Mouse (Mus musculus): Measurements from ENCODE around the gene Mettl22. TPM values are rescaled to one million over a fixed set of nuclear protein-coding genes. Genes with fewer than 3 reads are reported as not detected.

The Mettl22 gene
- total and polyA plus RNA-seq, 3 experiments, result 11.7 to 19.0 TPM; not detected in 1

DNA sequence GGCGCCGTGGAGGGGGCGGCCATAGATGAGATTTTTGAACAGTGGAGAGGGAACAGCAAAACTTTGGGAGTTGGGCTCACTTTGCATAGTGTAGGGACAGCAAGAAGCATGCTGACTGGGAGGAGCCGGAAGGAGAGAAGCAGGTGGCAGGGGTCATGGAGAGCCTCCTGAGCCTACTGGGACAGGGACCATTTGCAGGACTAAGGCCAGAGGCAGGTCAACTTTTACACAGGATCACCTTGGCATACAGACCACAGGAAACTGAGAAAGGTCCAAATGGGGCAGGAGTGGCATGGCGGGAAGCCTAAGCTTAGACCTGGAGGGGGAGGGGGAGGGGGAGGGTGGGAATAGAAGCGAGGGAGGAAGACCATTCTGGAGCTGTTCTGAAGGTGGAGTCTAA, 62.9 kb downstream of the Mettl22 start:
- H3K4me1 ChIP-seq (ENCODE audit: control insufficient read depth in 1 of 2, insufficient read depth in 2 of 2, low read length in 2 of 2), result peaks cover 9 to 19% of the 10 kb centered on the region in 2 experiments
- H3K79me2 ChIP-seq (ENCODE audit: control insufficient read depth, insufficient read depth, low read length, poor library complexity), result no peaks in the 10 kb centered on the region
- H3K9me3 ChIP-seq (replicated peaks; ENCODE audit: insufficient read depth, low read length), result no peaks in the 10 kb centered on the region
- H3K4me3 ChIP-seq (ENCODE audit: control insufficient read depth in 1 of 2, insufficient read depth in 1 of 2, low read depth in 2 of 2, low read length in 2 of 2), result no peak overlapping the region
- no peaks in the 10 kb centered on the region for H3K27me3 ChIP-seq (ENCODE audit: control insufficient read depth in 1 of 2, insufficient read depth in 2 of 2, low read length in 2 of 2)
- TF ChIP-seq MAZ (IDR thresholded peaks at IDR 0.05; ENCODE audit: low read depth, low read length) (no peak), CTCF (IDR thresholded peaks at IDR 0.05 in 2 of 3, conservative IDR thresholded peaks at IDR 0.05 in 1 of 3; ENCODE audit: control insufficient read depth in 1 of 3, insufficient read depth in 1 of 3, low read depth in 2 of 3, low read length in 3 of 3, poor library complexity in 1 of 3, severe bottlenecking in 1 of 3) (no peak), SIN3A (IDR thresholded peaks at IDR 0.05; ENCODE audit: low read length) (no peak), RAD21 (IDR thresholded peaks at IDR 0.05; ENCODE audit: low read depth, low read length) (no peak), POLR2AphosphoS2 (IDR thresholded peaks at IDR 0.05; ENCODE audit: low read length) (no peak), MYC (IDR thresholded peaks at IDR 0.05; ENCODE audit: low read depth, low read length) (no peak), E2F4 (IDR thresholded peaks at IDR 0.05; ENCODE audit: borderline replicate concordance, low read depth, low read length) (no peak), POLR2AphosphoS5 (IDR thresholded peaks at IDR 0.05; ENCODE audit: borderline replicate concordance, low read depth, low read length) (no peak), ZNF384 (IDR thresholded peaks at IDR 0.05; ENCODE audit: low read depth, low read length) (no peak), SMC3 (IDR thresholded peaks at IDR 0.05; ENCODE audit: low read depth, low read length) (no peak), MAFK (IDR thresholded peaks at IDR 0.05; ENCODE audit: borderline replicate concordance, low read depth, low read length) (no peak), TCF12 (IDR thresholded peaks at IDR 0.05; ENCODE audit: low read depth, low read length) (no peak), ELF1 (IDR thresholded peaks at IDR 0.05; ENCODE audit: low read depth, low read length) (no peak)
- no peak overlapping the region for H3K27ac ChIP-seq (ENCODE audit: control insufficient read depth, low read depth, low read length)
- DNase-seq (ENCODE audit: low read depth, low spot score), result no peak
- H3K36me3 ChIP-seq (ENCODE audit: control insufficient read depth in 1 of 2, insufficient read depth in 2 of 2, low read length in 2 of 2), result peaks cover 0 to 13% of the 10 kb centered on the region in 2 experiments; a peak in 2 of 4 replicates
- H3K9ac ChIP-seq (ENCODE audit: control insufficient read depth, low read depth, low read length, poor library complexity, severe bottlenecking), result no peak overlapping the region

- H3K27ac ChIP-seq (ENCODE audit: control insufficient read depth, low read depth, low read length), result no peak overlapping the region
- no peak overlapping the region for H3K9ac ChIP-seq (ENCODE audit: control insufficient read depth, low read depth, low read length, poor library complexity, severe bottlenecking)
- no peak overlapping the region for H3K4me3 ChIP-seq (ENCODE audit: control insufficient read depth in 1 of 2, insufficient read depth in 1 of 2, low read depth in 2 of 2, low read length in 2 of 2)
- no peaks in the 10 kb centered on the region for H3K79me2 ChIP-seq (ENCODE audit: control insufficient read depth, insufficient read depth, low read length, poor library complexity)
- H3K36me3 ChIP-seq (ENCODE audit: control insufficient read depth in 1 of 2, insufficient read depth in 2 of 2, low read length in 2 of 2), result peaks cover 0 to 7% of the 10 kb centered on the region in 2 experiments; a peak in 2 of 4 replicates
- H3K4me1 ChIP-seq (ENCODE audit: control insufficient read depth in 1 of 2, insufficient read depth in 2 of 2, low read length in 2 of 2), result peaks cover 5 to 14% of the 10 kb centered on the region in 2 experiments
- H3K27me3 ChIP-seq (ENCODE audit: control insufficient read depth in 1 of 2, insufficient read depth in 2 of 2, low read length in 2 of 2), result no peaks in the 10 kb centered on the region
- no peak for DNase-seq (ENCODE audit: low read depth, low spot score)
- no peaks in the 10 kb centered on the region for H3K9me3 ChIP-seq (replicated peaks; ENCODE audit: insufficient read depth, low read length)
- TF ChIP-seq ZMIZ1 (IDR thresholded peaks at IDR 0.05; ENCODE audit: low read depth, low read length), result no peak
- no peak for TF ChIP-seq NRF1 (IDR thresholded peaks at IDR 0.05; ENCODE audit: insufficient read depth, low read depth, low read length, poor library complexity, severe bottlenecking)
- TF ChIP-seq SIN3A (IDR thresholded peaks at IDR 0.05; ENCODE audit: low read length), result no peak
- TF ChIP-seq ELF1 (IDR thresholded peaks at IDR 0.05; ENCODE audit: low read depth, low read length), result no peak
- TF ChIP-seq POLR2A (IDR thresholded peaks at IDR 0.05; ENCODE audit: control insufficient read depth in 1 of 2, insufficient read depth in 1 of 2, low read depth in 1 of 2, low read length in 2 of 2, poor library complexity in 1 of 2), result no peak
- no peak for TF ChIP-seq POLR2AphosphoS5 (IDR thresholded peaks at IDR 0.05; ENCODE audit: borderline replicate concordance, low read depth, low read length)
- TF ChIP-seq USF2 (IDR thresholded peaks at IDR 0.05; ENCODE audit: borderline replicate concordance in 1 of 2, insufficient read depth in 1 of 2, low read depth in 1 of 2, low read length in 2 of 2), result no peak
- TF ChIP-seq BHLHE40 (IDR thresholded peaks at IDR 0.05; ENCODE audit: borderline replicate concordance, low read depth, low read length), result no peak
- TF ChIP-seq MYC (IDR thresholded peaks at IDR 0.05; ENCODE audit: low read depth, low read length), result no peak
- no peak for TF ChIP-seq E2F4 (IDR thresholded peaks at IDR 0.05; ENCODE audit: borderline replicate concordance, low read depth, low read length)
- TF ChIP-seq POLR2AphosphoS2 (IDR thresholded peaks at IDR 0.05; ENCODE audit: low read length), result no peak
- TF ChIP-seq HCFC1 (IDR thresholded peaks at IDR 0.05; ENCODE audit: low read depth, low read length), result no peak
- no peak for TF ChIP-seq MXI1 (IDR thresholded peaks at IDR 0.05; ENCODE audit: low read depth, low read length)
- no peak for TF ChIP-seq NELFE (IDR thresholded peaks at IDR 0.05; ENCODE audit: low read depth, low read length)
Measured at GRCm38 (mm10) chr16:8534466-8535200, 64.0 kb downstream of the Mettl22 start.

Measured in MEL (cell line).